9 mouse cellular contexts compared by ENCODE assay signal in the genomic region with DNA sequence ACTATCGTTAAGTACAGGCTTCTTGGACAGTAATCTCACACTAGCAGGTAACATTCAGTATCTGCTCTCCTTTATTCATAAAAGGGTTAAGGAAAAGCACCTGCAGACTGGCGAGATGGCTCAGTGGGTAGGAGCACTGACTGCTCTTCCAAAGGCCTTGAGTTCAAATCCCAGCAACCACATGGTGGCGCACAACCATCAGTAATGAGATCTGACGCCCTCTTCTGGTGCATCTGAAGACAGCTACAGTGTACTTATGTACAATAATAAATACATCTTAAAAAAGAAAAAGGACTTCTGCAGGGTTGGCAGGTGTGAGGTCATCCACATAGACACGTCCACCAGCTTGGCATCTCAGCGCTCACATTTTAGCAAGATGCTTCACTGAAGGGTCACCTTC. TPM values are rescaled to one million over a fixed set of nuclear protein-coding genes. Genes with fewer than 3 reads are reported as not detected.
DNase-seq lines count a peak whose midpoint lies in the region; ATAC-seq and TF ChIP-seq lines count a peak whose summit lies in the region.
"Not testable (repeated sequence)": the region's sequence is repeated elsewhere in the genome, so short reads cannot be mapped to it uniquely, and the experiment has no call there.
"Had no signal": no experiment of that assay in that cellular context is flagged by ENCODE, and none has a peak within 500 bp of the region (broad histone marks: within the 10 kb centered on the region; RNA-seq: fewer than 3 reads in every experiment).

No protein-coding gene starts in this region.

- H3K27me3 ChIP-seq in intestine, postnatal 0 days (replicated peaks; ENCODE audit: control insufficient read depth, insufficient read depth, low read length); liver, postnatal 0 days (ENCODE audit: insufficient read depth, low read length); midbrain, postnatal 0 days (ENCODE audit: insufficient read depth, low read length): not testable (repeated sequence)

- H3K9me3 ChIP-seq in intestine, postnatal 0 days (ENCODE audit: control insufficient read depth); liver, postnatal 0 days (ENCODE audit: low read length); midbrain, postnatal 0 days (ENCODE audit: low read length): not testable (repeated sequence)

- H3K27ac ChIP-seq in cortical plate, adult 2 months (ENCODE audit: insufficient read depth, low read length), result 0 out of 2 replicates have a peak overlapping the region, but pooled peaks have one; percentile 7
- not testable (repeated sequence) for H3K27ac ChIP-seq in intestine, postnatal 0 days (ENCODE audit: low read depth, low read length); liver, postnatal 0 days (ENCODE audit: low read depth); midbrain, postnatal 0 days (ENCODE audit: low read depth, low read length)

- H3K9ac ChIP-seq in intestine, postnatal 0 days (ENCODE audit: low read depth, low read length); liver, postnatal 0 days (replicated peaks); midbrain, postnatal 0 days (replicated peaks; ENCODE audit: low read length, poor library complexity, severe bottlenecking): not testable (repeated sequence)

- peak; percentile 21 for DNase-seq in adrenal gland, postnatal 25 days
- DNase-seq in kidney, postnatal 36 days, result peak; percentile 28 to 59
- DNase-seq in liver, postnatal 0 days; midbrain, postnatal 0 days (ENCODE audit: low spot score): not testable (repeated sequence)
- DNase-seq in thymus, postnatal 25 days, result peak; percentile 38

- not testable (repeated sequence) for H3K4me2 ChIP-seq in intestine, postnatal 0 days (replicated peaks; ENCODE audit: low read depth); liver, postnatal 0 days (ENCODE audit: low read depth, low read length); midbrain, postnatal 0 days (ENCODE audit: low read depth, low read length, poor library complexity, severe bottlenecking)

- peaks cover 37% of the 10 kb centered on the region for H3K36me3 ChIP-seq in intestine, postnatal 0 days (ENCODE audit: control insufficient read depth, insufficient read depth)
- H3K36me3 ChIP-seq in liver, postnatal 0 days (replicated peaks; ENCODE audit: insufficient read depth, low read length), result peaks cover 38% of the 10 kb centered on the region
- H3K36me3 ChIP-seq in midbrain, postnatal 0 days (ENCODE audit: insufficient read depth, low read length), result peaks cover 25% of the 10 kb centered on the region

- not testable (repeated sequence) for TF ChIP-seq EP300 in liver, postnatal 0 days (IDR thresholded peaks at IDR 0.05; ENCODE audit: low read depth)

- not testable (repeated sequence) for H3K4me3 ChIP-seq in cortical plate, adult 2 months (ENCODE audit: insufficient read depth, low read length); intestine, postnatal 0 days (ENCODE audit: low read depth, low read length); liver, postnatal 0 days (ENCODE audit: low read depth, low read length); midbrain, postnatal 0 days (ENCODE audit: low read depth, low read length)

- 64% methylated on average over 6 of the region's 6 CpGs for WGBS in intestine, postnatal 0 days
- 58% methylated on average over 6 of the region's 6 CpGs for WGBS in liver, postnatal 0 days (ENCODE audit: insufficient replicate concordance)
- WGBS in midbrain, postnatal 0 days, result 60% methylated on average over 6 of the region's 6 CpGs

- peaks cover 14% of the 10 kb centered on the region for H3K4me1 ChIP-seq in cortical plate, adult 2 months (ENCODE audit: control insufficient read depth, insufficient read depth, low read length)
- H3K4me1 ChIP-seq in intestine, postnatal 0 days (replicated peaks; ENCODE audit: control insufficient read depth, insufficient read depth, low read length); liver, postnatal 0 days (ENCODE audit: insufficient read depth); midbrain, postnatal 0 days (ENCODE audit: insufficient read depth, low read length): not testable (repeated sequence)

- peak; percentile 17; the same call in 1 of the 2 replicates for TF ChIP-seq CTCF in cortical plate, adult 2 months (IDR thresholded peaks at IDR 0.05; ENCODE audit: extremely low read depth, insufficient read depth, low read length)
- peak; percentile 65 for TF ChIP-seq CTCF in intestine, postnatal 0 days (IDR thresholded peaks at IDR 0.05; ENCODE audit: low read depth)
- peak; percentile 57 for TF ChIP-seq CTCF in liver, postnatal 0 days (IDR thresholded peaks at IDR 0.05; ENCODE audit: low read depth)
- peak; percentile 70 for TF ChIP-seq CTCF in midbrain, postnatal 0 days (IDR thresholded peaks at IDR 0.05)

- not testable (repeated sequence) for ATAC-seq in intestine, postnatal 0 days; liver, postnatal 0 days; midbrain, postnatal 0 days (ENCODE audit: low FRiP score)

- TF ChIP-seq POLR2A in cortical plate, adult 2 months (IDR thresholded peaks at IDR 0.05; ENCODE audit: extremely low read depth, insufficient read depth, low read length), result not testable (repeated sequence)

RNA-seq across cellular contexts. Expression of gene Shisa4, which starts 6.5 kb away (rescaled TPM):
- 12.1 and 12.3 TPM in 2 replicates for total RNA-seq in adrenal gland, postnatal 25 days (2021)
- 219 and 220 TPM in 2 replicates for polyA plus RNA-seq in cortical plate, adult 2 months (2012; rRNA removed)
- polyA plus RNA-seq in intestine, postnatal 0 days (2015; fragmentation: Nextera tagmentation; extraction: Ambion mirVana), result 12.4 and 13.1 TPM in 2 replicates
- polyA plus RNA-seq in liver, postnatal 0 days (2015; fragmentation: Nextera tagmentation; extraction: Ambion mirVana), result 1.5 and 1.8 TPM in 2 replicates
- total RNA-seq in midbrain, postnatal 0 days (2014; rRNA removed), result 129 and 133 TPM in 2 replicates
- polyA plus RNA-seq in midbrain, postnatal 0 days (2015; fragmentation: Nextera tagmentation; extraction: Ambion mirVana), result 141 and 146 TPM in 2 replicates
- total RNA-seq: megakaryocyte, adult 5-6 weeks; MEL had no signal

RNA-seq across cellular contexts. Expression of gene Ipo9, which starts 48.7 kb away (rescaled TPM):
- total RNA-seq in adrenal gland, postnatal 25 days (2021), result 60.4 and 77.0 TPM in 2 replicates
- polyA plus RNA-seq in cortical plate, adult 2 months (2012; rRNA removed), result 149 and 169 TPM in 2 replicates
- 21.4 and 22.2 TPM in 2 replicates for polyA plus RNA-seq in intestine, postnatal 0 days (2015; fragmentation: Nextera tagmentation; extraction: Ambion mirVana)
- 10.2 and 12.1 TPM in 2 replicates for polyA plus RNA-seq in liver, postnatal 0 days (2015; fragmentation: Nextera tagmentation; extraction: Ambion mirVana)
- total RNA-seq in midbrain, postnatal 0 days (2014; rRNA removed), result 88.7 and 128 TPM in 2 replicates
- polyA plus RNA-seq in midbrain, postnatal 0 days (2015; fragmentation: Nextera tagmentation; extraction: Ambion mirVana), result 89.3 and 93.3 TPM in 2 replicates

RNA-seq across cellular contexts. Expression of gene Lmod1, which starts 57.0 kb away (rescaled TPM):
- 1.1 and 1.6 TPM in 2 replicates for total RNA-seq in adrenal gland, postnatal 25 days (2021)
- 0.58 and 0.87 TPM in 2 replicates for polyA plus RNA-seq in cortical plate, adult 2 months (2012; rRNA removed)
- polyA plus RNA-seq in intestine, postnatal 0 days (2015; fragmentation: Nextera tagmentation; extraction: Ambion mirVana), result 11.8 and 13.5 TPM in 2 replicates
- 0.13 and 0.14 TPM in 2 replicates for polyA plus RNA-seq in liver, postnatal 0 days (2015; fragmentation: Nextera tagmentation; extraction: Ambion mirVana)
- total RNA-seq in midbrain, postnatal 0 days (2014; rRNA removed), result 0.16 TPM in 1 of 2 replicates, not detected in the other
- polyA plus RNA-seq in midbrain, postnatal 0 days (2015; fragmentation: Nextera tagmentation; extraction: Ambion mirVana), result 0.26 and 0.35 TPM in 2 replicates
- total RNA-seq: megakaryocyte, adult 5-6 weeks; MEL had no signal

Comparison
In these comparisons a context has a peak if more than half of its experiments do, and no peak if none do; other contexts are left out.
1. CTCF ChIP-seq: peak in every context shown above with its lines; median percentile 70 in midbrain, postnatal 0 days; 65 in intestine, postnatal 0 days; 57 in liver, postnatal 0 days; 17 in cortical plate, adult 2 months.
2. RNA of gene Shisa4, which starts 6.5 kb away (polyA plus RNA-seq): 219 to 220 TPM in cortical plate, adult 2 months and 141 to 146 TPM in midbrain, postnatal 0 days; 12.4 to 13.1 TPM in intestine, postnatal 0 days and 1.5 to 1.8 TPM in liver, postnatal 0 days; every median in the first group is over 10 times any median in the second.